Comparison of ENCODE assay signal across 29 mouse cellular contexts in the genomic region with DNA sequence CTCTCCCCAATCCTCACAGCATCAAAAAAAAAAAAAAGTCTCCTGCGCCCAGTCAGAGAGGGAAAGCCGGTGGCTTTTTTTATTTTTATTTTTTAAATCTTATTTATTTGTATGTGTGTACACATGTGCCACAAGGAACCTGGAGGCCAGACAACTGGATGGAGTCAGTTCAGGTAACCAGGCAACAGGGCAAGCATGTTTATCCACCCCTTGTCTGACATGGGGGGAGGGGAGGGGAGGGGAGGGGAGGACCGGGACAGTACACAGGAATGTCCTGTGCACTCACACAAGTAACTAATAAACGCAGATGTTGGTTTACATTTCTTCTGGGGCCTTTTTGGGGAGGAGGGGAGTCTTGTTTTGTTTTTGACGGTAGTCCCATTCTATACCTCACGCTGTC. TPM values are rescaled to one million over a fixed set of nuclear protein-coding genes. Genes with fewer than 3 reads are reported as not detected.
DNase-seq lines count a peak whose midpoint lies in the region; ATAC-seq and TF ChIP-seq lines count a peak whose summit lies in the region.
"Had no signal": no experiment of that assay in that cellular context is flagged by ENCODE, and none has a peak within 500 bp of the region (broad histone marks: within the 10 kb centered on the region; RNA-seq: fewer than 3 reads in every experiment).

No protein-coding gene starts in this region.

- H3K9ac ChIP-seq in heart, embryonic 16.5 days (ENCODE audit: low read length) = no peak overlapping the region
- peak overlapping the region; percentile 28; the same call in 1 of the 2 replicates for H3K9ac ChIP-seq in liver, adult 2 months (ENCODE audit: low read depth, low read length)
- H3K9ac ChIP-seq: forebrain, embryonic 13.5 days; hindbrain, embryonic 13.5 days had no signal

- no peak overlapping the region for H3K4me2 ChIP-seq in heart, embryonic 16.5 days (ENCODE audit: low read depth, low read length)
- H3K4me2 ChIP-seq: forebrain, embryonic 13.5 days; heart, embryonic 11.5 days; hindbrain, embryonic 13.5 days had no signal

- H3K79me2 ChIP-seq in liver, adult 2 months (ENCODE audit: control insufficient read depth, insufficient read depth, low read length) = peaks cover 16% of the 10 kb centered on the region; the same call in 1 of the 2 replicates

- no peaks in the 10 kb centered on the region for H3K9me3 ChIP-seq in heart, embryonic 16.5 days (replicated peaks; ENCODE audit: control insufficient read depth, low read length)
- H3K9me3 ChIP-seq: forebrain, embryonic 10.5 days; forebrain, embryonic 13.5 days; hindbrain, embryonic 13.5 days had no signal

- no peak for TF ChIP-seq CTCF in gastrocnemius, adult 2 months (IDR thresholded peaks at IDR 0.05)
- no peak for TF ChIP-seq CTCF in liver, adult 2 months (IDR thresholded peaks at IDR 0.05; ENCODE audit: low read depth, low read length)
- TF ChIP-seq CTCF in lung, adult 2 months (IDR thresholded peaks at IDR 0.05; ENCODE audit: insufficient read depth, low read length) = no peak

- TF ChIP-seq POLR2A in liver, adult 2 months (IDR thresholded peaks at IDR 0.05; ENCODE audit: extremely low read depth, insufficient read depth, low read length) = no peak
- no peak for TF ChIP-seq POLR2A in lung, adult 2 months (IDR thresholded peaks at IDR 0.05; ENCODE audit: borderline replicate concordance, extremely low read depth, low read depth, low read length)

- H3K4me1 ChIP-seq in heart, embryonic 16.5 days (ENCODE audit: control insufficient read depth, insufficient read depth, low read length) = peaks cover 11% of the 10 kb centered on the region
- H3K4me1 ChIP-seq in liver, adult 2 months (ENCODE audit: control insufficient read depth, insufficient read depth, low read length) = peaks cover 17% of the 10 kb centered on the region
- peaks cover 7% of the 10 kb centered on the region; the same call in 1 of the 2 replicates for H3K4me1 ChIP-seq in lung, adult 2 months (ENCODE audit: control insufficient read depth, insufficient read depth, low read length)
- H3K4me1 ChIP-seq: forebrain, embryonic 13.5 days had no signal

- WGBS in heart, embryonic 16.5 days = 75% methylated on average over 6 of the region's 6 CpGs
- WGBS in liver, adult 2 months = 26% methylated on average over 6 of the region's 6 CpGs
- 53% methylated on average over 6 of the region's 6 CpGs for WGBS in lung, adult 2 months

- DNase-seq in gastrocnemius, adult 2 months = no peak
- no peak for DNase-seq in gastrocnemius, adult 18-20 months (ENCODE audit: low spot score)
- no peak for DNase-seq in heart, postnatal 36 days
- DNase-seq in liver, adult 2 months (ENCODE audit: extremely low read depth, low read depth, low spot score) = peak; percentile 88
- no peak for DNase-seq in liver
- peak; percentile 15 for DNase-seq in lung, postnatal 36 days
- no peak for DNase-seq in lung, adult 2 months
- DNase-seq: cerebellum, adult 9-10 months; cerebellum, postnatal 14 days had no signal

- H3K36me3 ChIP-seq in heart, embryonic 16.5 days (ENCODE audit: control insufficient read depth, insufficient read depth) = peaks cover 2% of the 10 kb centered on the region; the same call in 1 of the 2 replicates
- peaks cover 2% of the 10 kb centered on the region; the same call in 1 of the 2 replicates for H3K36me3 ChIP-seq in liver, adult 2 months (ENCODE audit: control insufficient read depth, insufficient read depth, low read length)

- intact Hi-C loops in gastrocnemius, adult 2 months (cut with DNase I) = loop anchor here (2.0 kb wide), 1 partner anchor 19 kb away; no protein-coding TSS in a partner anchor
- intact Hi-C loops in heart, postnatal 36 days (cut with DNase I) = no loop called here

- peak overlapping the region; percentile 29 for H3K4me3 ChIP-seq in gastrocnemius, adult 2 months
- no peak overlapping the region for H3K4me3 ChIP-seq in heart, embryonic 16.5 days (ENCODE audit: low read length)
- H3K4me3 ChIP-seq in liver, adult 2 months (ENCODE audit: insufficient read depth, low read depth, low read length) = no peak overlapping the region
- no peak overlapping the region for H3K4me3 ChIP-seq in lung, adult 2 months (replicated peaks; ENCODE audit: extremely low read depth, low read depth, low read length)
- H3K4me3 ChIP-seq: forebrain, embryonic 10.5 days; forebrain, embryonic 13.5 days; hindbrain, embryonic 13.5 days had no signal

- peak overlapping the region; percentile 93 for H3K27ac ChIP-seq in gastrocnemius, adult 2 months
- peak overlapping the region; percentile 52 for H3K27ac ChIP-seq in heart, embryonic 16.5 days (ENCODE audit: low read length)
- peak overlapping the region; percentile 83 for H3K27ac ChIP-seq in liver, adult 2 months (replicated peaks; ENCODE audit: insufficient read depth, low read depth, low read length)
- H3K27ac ChIP-seq: forebrain, embryonic 13.5 days; hindbrain, embryonic 13.5 days; hindbrain, postnatal 0 days had no signal

- H3K27me3 ChIP-seq in heart, embryonic 16.5 days (ENCODE audit: control insufficient read depth, insufficient read depth, low read length) = no peaks in the 10 kb centered on the region
- H3K27me3 ChIP-seq in liver, adult 2 months (ENCODE audit: control insufficient read depth, insufficient read depth, low read length) = no peaks in the 10 kb centered on the region
- H3K27me3 ChIP-seq: forebrain, embryonic 13.5 days; hindbrain, embryonic 13.5 days had no signal

- ATAC-seq in heart, embryonic 16.5 days (replicated peaks; ENCODE audit: extremely low read depth, insufficient read depth, low FRiP score) = no peak
- ATAC-seq: activated CD4-positive, CD25-positive, alpha-beta regulatory T cell, adult 4 months; forebrain, embryonic 13.5 days; forebrain, embryonic 16.5 days; inflammation-experienced regulatory T-cells, adult 6 months had no signal

RNA-seq across cellular contexts. Expression of a gene that starts 14.9 kb away (rescaled TPM):
- 100 to 1,000 TPM; 141 to 165 TPM for total RNA-seq in gastrocnemius, adult 2 months (2021)
- total RNA-seq in gastrocnemius, adult 18-20 months (2021) = 100 to 1,000 TPM; 130 to 173 TPM
- polyA plus RNA-seq in heart, embryonic 16.5 days (2015; fragmentation: Nextera tagmentation; extraction: Ambion mirVana) = 10.8 and 11.8 TPM in 2 replicates
- total RNA-seq in heart, postnatal 36 days (2021) = 100 to 1,000 TPM; 122 to 133 TPM
- total RNA-seq in liver, adult 2 months (2014; rRNA removed) = 25.1 and 35.9 TPM in 2 replicates
- polyA plus RNA-seq in liver, adult 2 months (2012; rRNA removed) = 23.0 and 26.5 TPM in 2 replicates
- polyA plus RNA-seq in lung, adult 2 months (2012; rRNA removed) = 48.2 and 49.9 TPM in 2 replicates

RNA-seq across cellular contexts. Expression of a gene that starts 19.6 kb away (rescaled TPM):
- total RNA-seq in gastrocnemius, adult 2 months (2021) = not detected
- not detected for total RNA-seq in gastrocnemius, adult 18-20 months (2021)
- polyA plus RNA-seq in heart, embryonic 16.5 days (2015; fragmentation: Nextera tagmentation; extraction: Ambion mirVana) = not detected in 2 replicates
- total RNA-seq in heart, postnatal 36 days (2021) = not detected
- total RNA-seq in liver, adult 2 months (2014; rRNA removed) = not detected in 2 replicates
- polyA plus RNA-seq in liver, adult 2 months (2012; rRNA removed) = not detected in 2 replicates
- not detected in 2 replicates for polyA plus RNA-seq in lung, adult 2 months (2012; rRNA removed)
- total RNA-seq: adrenal gland, adult 8-10 months; adrenal gland, postnatal 25 days; gastrocnemius, adult 8-10 months; gastrocnemius, postnatal 25 days; heart, adult 18-20 months; hematopoietic stem cell, adult 5-6 weeks had no signal
- polyA plus RNA-seq: activated CD4-positive, CD25-positive, alpha-beta regulatory T cell, adult 4 months; brain, embryonic 14.5 days; embryonic facial prominence, embryonic 11.5 days; embryonic facial prominence, embryonic 14.5 days; forebrain, embryonic 10.5 days; forebrain, embryonic 13.5 days; forebrain, embryonic 16.5 days; heart, embryonic 14.5 days; hindbrain, embryonic 13.5 days; hindbrain, postnatal 0 days; inflammation-experienced regulatory T-cells, adult 6 months; intestine, embryonic 16.5 days had no signal

RNA-seq across cellular contexts. Expression of a gene that starts 26.5 kb away (rescaled TPM):
- total RNA-seq in gastrocnemius, adult 2 months (2021) = 100 to 1,000 TPM; 166 to 175 TPM
- total RNA-seq in gastrocnemius, adult 18-20 months (2021) = 100 to 1,000 TPM; 167 to 182 TPM
- 203 and 251 TPM in 2 replicates for polyA plus RNA-seq in heart, embryonic 16.5 days (2015; fragmentation: Nextera tagmentation; extraction: Ambion mirVana)
- total RNA-seq in heart, postnatal 36 days (2021) = 100 to 1,000 TPM; 266 to 268 TPM
- 61.9 and 79.7 TPM in 2 replicates for total RNA-seq in liver, adult 2 months (2014; rRNA removed)
- 45.9 and 48.2 TPM in 2 replicates for polyA plus RNA-seq in liver, adult 2 months (2012; rRNA removed)
- polyA plus RNA-seq in lung, adult 2 months (2012; rRNA removed) = 106 and 140 TPM in 2 replicates

Comparison
In these comparisons a context has a peak if more than half of its experiments do, and no peak if none do; other contexts are left out.
1. DNase-seq: peak in liver, adult 2 months (single experiment) and lung, postnatal 36 days (single experiment); none in gastrocnemius, adult 2 months (single experiment), gastrocnemius, adult 18-20 months (single experiment), heart, postnatal 36 days (0 of 2), liver (single experiment) and lung, adult 2 months (single experiment).
2. Peak in every context shown above with its lines, with median percentiles within 50 percentile points of each other: H3K27ac ChIP-seq.